Mouse (Mus musculus): ENCODE results near the gene Csrp1.

GRCm38 (mm10) chr1:135768400-135768799 lies 48.5 kb downstream of the Csrp1 start:
- TF ChIP-seq POLR2A (IDR thresholded peaks at IDR 0.05; ENCODE audit: insufficient read depth, low read length) (no peak), EP300 (IDR thresholded peaks at IDR 0.05; ENCODE audit: insufficient read depth, low read depth, low read length) (no peak)
